Mouse (Mus musculus) adrenal gland, postnatal 10 days (tissue): Measurements from ENCODE around the gene Caln1. TPM values are rescaled to one million over a fixed set of nuclear protein-coding genes. Genes with fewer than 3 reads are reported as not detected.

ENCODE experiments used
- DNase-seq: peaks from one replicate; pipeline ENCODE4 v3.0.0; 2021; ENCODE audit warnings: mixed read lengths
- long read RNA-seq, 2 experiments: library from polyadenylated mRNA; stranded (forward); transcript quantifications; one replicate each; pipeline ENCODE4 v2.0.0; 2021
- total RNA-seq, 2 experiments: library from RNA; stranded (reverse); gene quantifications; 2 replicates each; pipeline ENCODE4 v1.2.3; 2021

Caln1 gene
- 10 to 100 TPM; 26.8 to 33.5 TPM for total RNA-seq
- long read RNA-seq, experiment 1, full-length matches to known transcripts = 36 of 64 reads
- long read RNA-seq, experiment 1, partial matches to known transcripts = 4 of 64 reads
- long read RNA-seq, experiment 1, other reads (novel, unspliced or antisense) = 24 of 64 reads
- long read RNA-seq, experiment 2, full-length matches to known transcripts = 17 of 24 reads
- long read RNA-seq, experiment 2, partial matches to known transcripts = 0 of 24 reads
- long read RNA-seq, experiment 2, other reads (novel, unspliced or antisense) = 7 of 24 reads

GRCm38 (mm10) chr5:130369237-130369636, at the start of gene Caln1:
Caln1 (plus strand) TSS chr5:130369455.
- DNase-seq = peak; percentile 77

- no peak for DNase-seq
Measured at GRCm38 (mm10) chr5:130319783-130320182, 49.5 kb upstream of the Caln1 start.

GRCm38 (mm10) chr5:130320485-130320884, 48.8 kb upstream of the Caln1 start:
- peak; percentile 65 for DNase-seq

GRCm38 (mm10) chr5:130325486-130325885, 43.8 kb upstream of the Caln1 start:
- peak; percentile 43 for DNase-seq

- peak; percentile 27 for DNase-seq
Measured at GRCm38 (mm10) chr5:130327615-130328263, 41.5 kb upstream of the Caln1 start.

- no peak for DNase-seq
Measured at GRCm38 (mm10) chr5:130328366-130328765, 40.9 kb upstream of the Caln1 start.

- DNase-seq = no peak
Measured at GRCm38 (mm10) chr5:130329889-130330288, 39.4 kb upstream of the Caln1 start.

GRCm38 (mm10) chr5:130330801-130331200, 38.5 kb upstream of the Caln1 start:
- DNase-seq = no peak

GRCm38 (mm10) chr5:130331206-130331605, 38.0 kb upstream of the Caln1 start:
- DNase-seq = no peak

GRCm38 (mm10) chr5:130333566-130333965, 35.7 kb upstream of the Caln1 start:
- no peak for DNase-seq

GRCm38 (mm10) chr5:130333971-130334370, 35.3 kb upstream of the Caln1 start:
- DNase-seq = no peak

- DNase-seq = no peak
Measured at GRCm38 (mm10) chr5:130335462-130335861, 33.8 kb upstream of the Caln1 start.

GRCm38 (mm10) chr5:130340656-130341055, 28.6 kb upstream of the Caln1 start:
- DNase-seq = peak; percentile 62

- DNase-seq = no peak
Measured at GRCm38 (mm10) chr5:130344999-130345398, 24.3 kb upstream of the Caln1 start.

- no peak for DNase-seq
Measured at GRCm38 (mm10) chr5:130345871-130346270, 23.4 kb upstream of the Caln1 start.

- no peak for DNase-seq
Measured at GRCm38 (mm10) chr5:130355223-130355622, 14.0 kb upstream of the Caln1 start.

- DNase-seq = no peak
Measured at GRCm38 (mm10) chr5:130363111-130363510, 6.1 kb upstream of the Caln1 start.

GRCm38 (mm10) chr5:130363773-130364172, 5.5 kb upstream of the Caln1 start:
- peak; percentile 35 for DNase-seq

- no peak for DNase-seq
Measured at GRCm38 (mm10) chr5:130368236-130368635, 1.0 kb upstream of the Caln1 start.

- peak; percentile 47 for DNase-seq
Measured at GRCm38 (mm10) chr5:130375411-130375810, 6.2 kb downstream of the Caln1 start.

- DNase-seq = peak; percentile 20
Measured at GRCm38 (mm10) chr5:130384222-130384912, 15.1 kb downstream of the Caln1 start, which contains the start of gene A330070K13Rik. A330070K13Rik (minus strand) TSS chr5:130384631.

GRCm38 (mm10) chr5:130386418-130386817, 17.2 kb downstream of the Caln1 start:
- DNase-seq = no peak
